Mouse (Mus musculus) heart, postnatal 14 days (tissue): ENCODE measurements around the gene Plekhm2. TPM values are rescaled to one million over a fixed set of nuclear protein-coding genes. Genes with fewer than 3 reads are reported as not detected.

Experiments
- DNase-seq, 2 experiments: peaks; one replicate each; pipeline ENCODE4 v3.0.0; 2021 to 2022
- intact Hi-C: fragments of 180-260 bp; cut with DNase I; formaldehyde crosslinking; loops from one replicate; pipeline ENCODE4 v1.15.1; 2025
- total RNA-seq, 2 experiments: library from RNA; stranded (reverse); gene quantifications; 2 replicates each; pipeline ENCODE4 v1.2.3; 2021

The Plekhm2 gene
- total RNA-seq, 2 experiments from 2014 or later, result 101 to 103 TPM

GRCm38 (mm10) chr4:141664011-141664745, 521 bp downstream of the Plekhm2 start:
- intact Hi-C loops, result loop anchor here (2.0 kb wide), 1 partner anchor 57 kb away; no protein-coding TSS in a partner anchor
- DNase-seq, result peak; percentile 87

DNA sequence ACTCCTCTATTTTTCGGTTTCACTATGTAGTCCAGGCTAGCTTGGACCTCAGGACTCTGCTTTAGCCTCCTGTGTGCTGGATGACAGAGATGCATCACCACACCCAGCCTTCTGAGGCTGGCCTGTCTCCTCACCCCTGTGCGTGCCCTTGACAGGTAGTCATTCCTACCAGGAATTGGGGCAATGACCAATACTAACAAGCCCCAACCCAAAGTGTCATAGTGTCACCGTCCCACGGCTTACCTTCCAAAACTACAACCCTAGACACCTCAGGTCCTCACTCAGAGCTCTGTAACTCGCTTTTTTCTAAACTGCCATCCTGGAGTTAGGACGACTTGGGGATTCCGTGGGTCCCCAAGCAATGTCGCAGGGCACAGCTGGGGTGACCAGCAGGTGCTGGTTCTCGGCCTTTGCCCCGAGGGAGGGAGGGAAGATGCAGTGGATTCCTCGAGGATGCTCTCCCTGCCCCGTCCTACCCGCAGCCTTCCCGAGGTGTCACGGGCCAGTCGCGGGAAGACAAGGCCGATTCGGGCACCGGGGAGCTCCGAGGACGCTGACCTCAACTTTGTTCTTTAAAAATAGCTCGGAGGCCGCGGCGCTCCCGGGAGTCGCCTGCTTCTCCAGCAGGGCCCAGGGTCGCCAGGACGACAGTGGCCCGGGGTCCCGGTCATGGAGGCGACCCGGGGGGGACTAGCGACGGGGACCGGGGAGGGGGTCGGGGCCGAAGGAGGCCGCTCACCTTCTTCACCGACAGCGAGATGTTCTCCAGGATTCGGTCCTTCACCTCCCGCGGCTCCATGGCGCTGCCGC, 1.4 kb downstream of the Plekhm2 start:
- peak; percentile 55 to 61 for DNase-seq
- intact Hi-C loops, result no loop called here

GRCm38 (mm10) chr4:141660884-141661283, 3.8 kb downstream of the Plekhm2 start:
- intact Hi-C loops, result no loop called here
- no peak for DNase-seq

DNA sequence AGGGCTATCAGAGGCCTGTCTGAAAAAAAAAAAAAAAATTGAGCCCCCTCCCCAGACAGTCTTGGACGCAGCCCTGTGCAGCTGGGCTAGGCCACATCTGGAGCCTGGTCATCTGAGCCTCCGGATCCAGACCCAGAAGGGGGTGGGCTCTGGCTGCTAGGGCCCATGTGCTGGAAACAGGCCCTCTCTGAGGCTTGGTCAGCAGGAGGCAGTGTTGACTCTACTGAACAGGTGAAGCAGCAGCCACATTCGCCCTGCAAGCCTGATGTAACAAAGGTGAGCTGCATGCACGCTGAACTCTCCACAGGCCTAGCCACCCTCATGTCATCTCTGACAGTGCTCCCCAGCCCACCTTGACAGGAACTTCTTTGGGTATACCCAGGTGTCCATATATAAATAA, 5.0 kb downstream of the Plekhm2 start:
- intact Hi-C loops, result no loop called here
- no peak for DNase-seq

- intact Hi-C loops, result no loop called here
Observed at GRCm38 (mm10) chr4:141658846-141659484, 5.7 kb downstream of the Plekhm2 start.

DNA sequence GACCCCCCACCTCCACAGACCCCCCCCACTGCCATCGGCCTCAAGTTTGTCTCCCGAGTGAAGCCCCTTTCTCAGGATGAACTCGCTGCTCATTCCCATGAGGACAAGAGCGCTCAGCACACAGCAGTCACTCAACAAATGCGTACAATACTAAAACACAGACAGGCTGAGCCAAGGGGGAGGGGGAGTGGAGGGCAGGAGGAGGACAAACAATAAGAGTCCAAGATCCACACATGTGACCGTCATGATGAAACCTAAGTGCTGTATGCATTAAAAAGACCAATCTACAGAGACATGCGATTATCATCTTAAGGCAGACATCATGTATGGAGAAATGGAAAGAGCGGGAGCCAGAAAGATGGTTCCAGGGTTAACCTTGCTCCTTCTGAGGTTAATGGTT, 7.8 kb downstream of the Plekhm2 start:
- DNase-seq, result no peak
- intact Hi-C loops, result no loop called here

More at GRCm38 (mm10) chr4:141658846-141659484, 5.7 kb downstream of the Plekhm2 start:
- DNase-seq, result no peak

DNA sequence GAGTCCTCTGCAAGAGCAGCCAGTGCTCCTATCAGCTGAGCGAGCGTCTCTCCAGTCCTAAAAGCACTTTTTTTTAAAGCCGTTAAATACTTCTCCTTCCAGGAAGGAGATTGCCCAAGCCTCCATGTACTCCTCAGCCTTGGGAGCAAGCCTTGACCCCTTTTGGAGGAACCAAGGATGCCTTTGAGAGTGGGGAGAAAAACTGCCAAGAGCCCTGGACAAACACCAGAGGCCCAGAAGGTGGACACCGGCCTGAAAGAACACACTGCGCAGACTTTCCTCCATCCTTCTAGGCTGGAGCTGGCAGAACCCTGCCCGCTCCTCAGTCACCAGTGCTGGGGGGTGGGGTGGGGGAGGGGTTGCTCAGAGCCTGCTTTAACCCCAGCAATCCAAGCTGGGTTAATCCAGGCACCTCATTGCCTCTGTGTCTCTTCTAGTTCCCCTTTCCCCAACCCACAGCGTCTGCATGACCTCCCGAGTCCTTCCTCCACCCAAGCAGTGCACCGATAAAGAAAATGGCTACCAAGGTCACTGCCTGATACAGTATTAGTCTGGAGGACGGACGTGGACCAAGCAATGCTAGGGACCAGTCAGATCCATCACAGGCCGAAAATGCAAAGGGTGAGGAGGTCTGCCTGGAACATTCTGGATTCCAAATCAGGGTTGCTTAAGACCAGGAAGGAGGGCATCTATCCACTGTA, 8.6 kb downstream of the Plekhm2 start:
- intact Hi-C loops, result no loop called here
- peak in 1 of 2 experiments; percentile 34 for DNase-seq

DNA sequence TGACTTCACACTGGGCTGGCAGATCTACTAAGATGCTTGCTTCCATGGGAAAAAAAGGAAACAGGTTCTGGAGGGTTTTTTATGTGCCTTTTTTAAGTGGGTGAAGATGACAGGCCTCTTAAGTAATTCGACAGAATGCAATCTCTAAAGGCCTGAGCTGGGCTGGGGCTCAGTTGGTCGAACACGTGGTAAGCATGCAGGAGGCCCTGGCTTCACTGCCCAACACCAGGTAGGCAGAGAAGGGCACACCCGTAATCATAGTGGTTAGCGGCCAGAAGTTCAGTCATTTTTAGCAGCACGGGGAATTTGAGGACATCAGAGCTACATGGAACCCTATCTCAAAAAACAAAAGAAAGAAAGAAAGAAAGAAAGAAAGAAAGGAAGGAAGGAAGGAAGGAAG, 10.2 kb downstream of the Plekhm2 start:
- intact Hi-C loops, result no loop called here
- DNase-seq, result no peak

GRCm38 (mm10) chr4:141653813-141654212, 10.9 kb downstream of the Plekhm2 start:
- DNase-seq, result no peak
- intact Hi-C loops, result no loop called here

DNA sequence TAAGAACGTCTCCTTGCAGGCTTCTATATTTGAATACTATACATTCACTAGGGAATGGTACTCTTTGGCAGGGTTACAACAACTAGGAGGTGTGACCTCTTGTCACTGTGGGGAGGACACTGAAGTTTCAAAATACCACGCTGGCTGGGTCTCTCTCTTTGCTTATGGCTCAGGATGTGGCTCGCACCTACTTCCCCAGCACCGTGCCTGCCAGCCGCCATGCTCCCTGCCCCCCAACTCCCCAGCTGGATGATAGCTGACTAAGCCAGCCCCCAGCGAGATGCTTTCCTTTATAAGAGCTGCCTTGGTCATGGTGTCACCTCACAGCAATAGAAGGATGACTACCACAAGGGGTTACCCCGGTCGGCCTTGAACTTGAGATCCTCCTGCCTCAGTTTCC, 11.7 kb downstream of the Plekhm2 start:
- DNase-seq, result no peak
- intact Hi-C loops, result no loop called here

DNA sequence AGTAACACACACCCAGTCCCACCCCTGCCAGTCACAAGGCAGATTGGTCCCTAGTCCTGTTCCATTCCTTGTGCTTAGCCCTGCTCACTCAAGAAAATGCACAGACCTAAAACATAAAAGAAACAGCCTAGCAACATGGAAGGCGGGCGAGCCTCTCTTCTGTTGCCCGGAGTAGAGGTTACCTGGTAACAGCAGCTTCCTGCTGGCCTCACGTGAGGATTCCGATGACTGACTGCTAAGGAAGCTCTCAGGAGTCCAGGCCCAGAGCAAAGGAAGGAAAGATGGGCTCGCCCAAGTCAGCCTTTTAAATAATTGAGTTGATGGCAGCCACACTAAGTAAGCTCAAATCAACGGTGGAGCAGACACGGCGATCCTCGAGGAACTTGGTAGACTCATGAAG, 12.8 kb downstream of the Plekhm2 start:
- intact Hi-C loops, result no loop called here
- no peak for DNase-seq

GRCm38 (mm10) chr4:141651286-141651685, 13.4 kb downstream of the Plekhm2 start:
- intact Hi-C loops, result no loop called here
- no peak for DNase-seq

- intact Hi-C loops, result no loop called here
- no peak for DNase-seq
Observed at GRCm38 (mm10) chr4:141649244-141649643, 15.5 kb downstream of the Plekhm2 start.

GRCm38 (mm10) chr4:141648262-141648661, 16.4 kb downstream of the Plekhm2 start:
- peak; percentile 56 to 57 for DNase-seq
- intact Hi-C loops, result no loop called here

DNA sequence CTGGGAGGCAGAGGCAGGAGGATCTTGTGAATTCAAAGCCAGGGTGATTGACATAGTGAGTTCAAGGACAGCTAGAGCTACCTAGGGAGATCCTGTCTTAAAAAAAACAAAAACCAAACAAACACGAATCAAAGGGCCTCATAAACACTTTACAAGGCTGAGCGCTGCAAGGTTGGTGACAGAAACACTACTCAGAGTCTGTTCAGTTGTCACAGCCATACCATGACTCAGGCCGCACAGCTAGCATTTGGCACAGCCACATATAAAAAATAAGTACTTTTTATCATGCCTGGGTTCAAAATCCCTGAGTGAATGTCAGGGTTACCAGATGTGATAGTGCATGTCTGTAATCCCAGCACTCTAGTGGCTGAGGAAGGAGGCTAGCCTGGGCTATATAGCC, 17.5 kb downstream of the Plekhm2 start:
- DNase-seq, result no peak
- intact Hi-C loops, result no loop called here

GRCm38 (mm10) chr4:141645988-141646387, 18.7 kb downstream of the Plekhm2 start:
- no peak for DNase-seq
- intact Hi-C loops, result no loop called here

- peak; percentile 74 to 84 for DNase-seq
- intact Hi-C loops, result no loop called here
Observed at GRCm38 (mm10) chr4:141643118-141643855, 21.4 kb downstream of the Plekhm2 start.

DNA sequence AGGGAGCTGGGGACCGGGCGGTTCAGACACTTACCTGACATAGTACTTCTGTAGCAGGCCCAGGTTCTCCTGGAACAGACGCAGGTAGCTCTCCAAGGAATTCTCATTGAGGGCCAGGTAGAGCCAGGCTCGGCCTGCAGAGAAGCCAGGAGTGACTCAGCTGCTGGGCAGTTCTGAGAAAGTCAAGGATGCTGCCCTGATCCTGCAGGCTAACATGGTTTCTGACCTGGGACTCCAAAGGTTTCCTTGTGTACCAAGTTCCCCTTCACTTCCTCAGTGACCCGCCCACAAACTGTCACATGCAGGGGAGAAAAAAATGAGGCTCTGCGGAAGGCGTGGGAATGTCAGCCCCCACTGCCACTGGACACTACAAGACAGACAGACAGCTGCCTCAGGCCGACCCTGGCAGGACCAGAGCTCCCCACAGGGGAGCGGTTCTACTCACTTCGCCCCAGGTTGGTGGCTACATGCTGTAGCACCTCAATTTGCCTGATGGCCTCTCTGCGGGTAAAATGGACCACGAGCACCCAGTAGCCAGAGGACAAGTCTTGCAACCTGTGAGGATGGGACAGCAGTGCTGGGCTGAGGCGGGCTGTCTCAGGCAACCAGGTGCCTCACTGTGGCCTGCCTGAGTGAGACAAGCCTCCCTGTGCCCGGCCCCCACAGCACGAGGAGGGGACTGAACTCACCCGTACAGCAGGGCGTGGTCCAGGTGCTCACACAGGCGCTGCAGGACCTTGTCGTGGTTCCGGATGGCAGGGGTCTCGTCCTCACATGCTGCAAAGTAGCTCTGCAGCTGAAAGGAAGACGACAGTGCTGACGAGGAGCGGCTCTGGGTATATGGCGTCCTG, 22.5 kb downstream of the Plekhm2 start:
- intact Hi-C loops, result no loop called here
- DNase-seq, result no peak

- intact Hi-C loops, result no loop called here
- peak; percentile 50 to 63 for DNase-seq
Observed at GRCm38 (mm10) chr4:141641353-141641771, 23.3 kb downstream of the Plekhm2 start.
